Mouse (Mus musculus) heart, adult 2 months (tissue): ENCODE measurements at regions not wholly inside any gene's neighbourhood (a gene's known extent, or its start where the extent isn't known, plus 50 kb on each side); places are given as distances from the start of the nearest gene placed in this dataset.

Experiments
- DNase-seq, 2 experiments: peaks; one replicate each; pipeline ENCODE4 v3.0.0; 2021
- H3K27ac ChIP-seq: fragments of 200-600 bp; 2 replicates; pipeline ENCODE4 v1.8.1; 2022
- H3K27me3 ChIP-seq: fragments of 200-500 bp; 2 replicates; pipeline ENCODE4 v1.6.1; 2012; ENCODE audit warnings: mild to moderate bottlenecking, low read length, inconsistent platforms, mixed read lengths; ENCODE audit not compliant: control insufficient read depth, insufficient read depth
- H3K36me3 ChIP-seq: fragments of 200-500 bp; 2 replicates; pipeline ENCODE4 v1.6.1; 2012; ENCODE audit warnings: low read length, inconsistent platforms; ENCODE audit not compliant: control insufficient read depth, insufficient read depth
- H3K4me1 ChIP-seq: fragments of 200-500 bp; 2 replicates; pipeline ENCODE4 v1.6.1; 2011; ENCODE audit warnings: low read length; ENCODE audit not compliant: control insufficient read depth, insufficient read depth
- H3K4me3 ChIP-seq: fragments of 200-600 bp; 2 replicates; pipeline ENCODE4 v1.8.1; 2022
- H3K79me2 ChIP-seq: fragments of 200-500 bp; replicated peaks from 2 replicates; pipeline ENCODE4 v1.6.1; 2012; ENCODE audit warnings: mild to moderate bottlenecking, inconsistent platforms, low read length, moderate library complexity, mixed read lengths; ENCODE audit not compliant: control insufficient read depth, insufficient read depth
- H3K9ac ChIP-seq: fragments of 200-500 bp; 2 replicates; pipeline ENCODE4 v1.6.1; 2012; ENCODE audit warnings: low read depth, mild to moderate bottlenecking, control low read depth, inconsistent platforms, low read length, mixed read lengths
- CTCF ChIP-seq: fragments of 200-600 bp; IDR thresholded peaks from 2 replicates; pipeline ENCODE4 v1.8.1; 2022; ENCODE audit warnings: antibody characterized with exemption, mild to moderate bottlenecking, moderate library complexity
- EP300 ChIP-seq: fragments of 200-500 bp; IDR thresholded peaks from 2 replicates; pipeline ENCODE4 v1.6.1; 2011; ENCODE audit warnings: low read depth, low read length, control low read depth; ENCODE audit not compliant: insufficient read depth
- POLR2A ChIP-seq: fragments of 200-500 bp; IDR thresholded peaks from 2 replicates; pipeline ENCODE4 v1.6.1; 2011; ENCODE audit warnings: mild to moderate bottlenecking, low read depth, low read length, control low read depth; ENCODE audit not compliant: insufficient read depth
- WGBS: fragments of 180-500 bp; shearing (Covaris S2); methylation state at CpG from one replicate; pipeline ENCODE4 v1.1.7; 2018; 5-methylcytosine and 5-hydroxymethylcytosine counted together
- intact Hi-C: fragments of 180-260 bp; cut with DNase I; formaldehyde crosslinking; loops from one replicate; pipeline ENCODE4 v1.15.1; 2025

- H3K9ac ChIP-seq, result no peak overlapping the region
Observed at GRCm38 (mm10) chr4:64259348-64260187, 212.8 kb upstream of the Tnc start.

GRCm38 (mm10) chr4:64255253-64255652, 208.4 kb upstream of the Tnc start:
- Histone ChIP-seq H3K27ac (no peak overlapping the region), H3K9ac (no peak overlapping the region), H3K79me2 (no peaks in the 10 kb centered on the region), H3K36me3 (no peaks in the 10 kb centered on the region), H3K4me1 (no peaks in the 10 kb centered on the region), H3K27me3 (no peaks in the 10 kb centered on the region), H3K4me3 (no peak overlapping the region)
- TF ChIP-seq EP300 (no peak), POLR2A (no peak), CTCF (no peak)
- WGBS, result 46% methylated on average over 8 of the region's 8 CpGs
- intact Hi-C loops, result no loop called here
- DNase-seq, result no peak

More at GRCm38 (mm10) chr4:64259348-64260187, 212.8 kb upstream of the Tnc start:
- H3K79me2 ChIP-seq, result no peaks in the 10 kb centered on the region
- no peaks in the 10 kb centered on the region for H3K36me3 ChIP-seq
- intact Hi-C loops, result no loop called here
- no peaks in the 10 kb centered on the region for H3K27me3 ChIP-seq
- DNase-seq, result no peak
- WGBS, result 76% methylated on average over 6 of the region's 6 CpGs
- H3K4me3 ChIP-seq, result no peak overlapping the region
- H3K4me1 ChIP-seq, result no peaks in the 10 kb centered on the region
- TF ChIP-seq CTCF (no peak), EP300 (no peak), POLR2A (no peak)
- H3K27ac ChIP-seq, result no peak overlapping the region

GRCm38 (mm10) chr4:64250691-64251090, 203.9 kb upstream of the Tnc start:
- DNase-seq, result no peak
- Histone ChIP-seq H3K4me3 (no peak overlapping the region), H3K79me2 (no peaks in the 10 kb centered on the region), H3K4me1 (no peaks in the 10 kb centered on the region), H3K27me3 (no peaks in the 10 kb centered on the region), H3K9ac (no peak overlapping the region), H3K36me3 (no peaks in the 10 kb centered on the region), H3K27ac (no peak overlapping the region)
- no peak for TF ChIP-seq POLR2A
- no peak for TF ChIP-seq EP300
- no peak for TF ChIP-seq CTCF
- 61% methylated on average over 5 of the region's 5 CpGs for WGBS
- intact Hi-C loops, result no loop called here

- Histone ChIP-seq H3K79me2 (no peaks in the 10 kb centered on the region), H3K4me3 (no peak overlapping the region), H3K36me3 (no peaks in the 10 kb centered on the region), H3K4me1 (no peaks in the 10 kb centered on the region), H3K9ac (no peak overlapping the region), H3K27me3 (no peaks in the 10 kb centered on the region), H3K27ac (no peak overlapping the region)
- 76% methylated on average over 5 of the region's 5 CpGs for WGBS
- TF ChIP-seq EP300 (no peak), CTCF (no peak), POLR2A (no peak)
- intact Hi-C loops, result no loop called here
- no peak for DNase-seq
Observed at GRCm38 (mm10) chr4:64238196-64238740, 191.5 kb upstream of the Tnc start.

GRCm38 (mm10) chr4:64235534-64235933, 188.7 kb upstream of the Tnc start:
- H3K27ac ChIP-seq, result no peak overlapping the region
- intact Hi-C loops, result no loop called here
- H3K4me3 ChIP-seq, result no peak overlapping the region
- no peaks in the 10 kb centered on the region for H3K4me1 ChIP-seq
- no peaks in the 10 kb centered on the region for H3K27me3 ChIP-seq
- H3K9ac ChIP-seq, result no peak overlapping the region
- 51% methylated on average over 4 of the region's 4 CpGs for WGBS
- TF ChIP-seq POLR2A (no peak), EP300 (no peak), CTCF (no peak)
- H3K36me3 ChIP-seq, result no peaks in the 10 kb centered on the region
- DNase-seq, result no peak
- H3K79me2 ChIP-seq, result no peaks in the 10 kb centered on the region

GRCm38 (mm10) chr4:64232159-64232558, 185.3 kb upstream of the Tnc start:
- H3K9ac ChIP-seq, result no peak overlapping the region
- H3K27ac ChIP-seq, result no peak overlapping the region
- 57% methylated on average over 4 of the region's 4 CpGs for WGBS
- TF ChIP-seq CTCF (no peak), POLR2A (no peak), EP300 (no peak)
- intact Hi-C loops, result no loop called here
- DNase-seq, result no peak
- H3K36me3 ChIP-seq, result no peaks in the 10 kb centered on the region
- no peak overlapping the region for H3K4me3 ChIP-seq
- H3K4me1 ChIP-seq, result no peaks in the 10 kb centered on the region
- no peaks in the 10 kb centered on the region for H3K27me3 ChIP-seq
- no peaks in the 10 kb centered on the region for H3K79me2 ChIP-seq
